Mouse (Mus musculus) ovary, adult 18-20 months (tissue): ENCODE data around the gene Hist2h2ab.
"Not testable (repeated sequence)": the region's sequence is repeated elsewhere in the genome, so short reads cannot be mapped to it uniquely, and the experiment has no call there.

Experiments used
- DNase-seq: peaks from one replicate; pipeline ENCODE4 v3.0.0; 2022; ENCODE audit warnings: low spot score, mixed read lengths

Hist2h2ab gene

DNA sequence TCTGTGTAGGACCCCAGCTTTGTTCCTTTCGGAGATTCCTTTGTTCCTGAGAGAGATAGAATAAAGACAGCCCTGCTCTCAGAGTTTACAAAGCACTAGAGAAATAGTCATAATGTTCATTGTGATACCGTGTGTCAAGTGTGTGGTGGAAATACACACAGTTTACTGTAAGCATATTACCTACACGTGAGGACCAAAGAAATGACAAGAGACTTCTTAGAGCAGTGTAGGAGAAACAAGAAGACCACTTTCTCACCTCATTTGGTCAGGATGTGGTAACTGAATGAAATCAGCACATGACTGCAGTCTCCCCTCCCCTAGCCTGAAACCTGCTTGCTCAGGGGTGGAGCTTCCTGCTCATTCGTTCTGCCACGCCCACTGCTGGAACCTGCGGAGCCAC lies 21.5 kb upstream of the Hist2h2ab start:
- no peak for DNase-seq

DNA sequence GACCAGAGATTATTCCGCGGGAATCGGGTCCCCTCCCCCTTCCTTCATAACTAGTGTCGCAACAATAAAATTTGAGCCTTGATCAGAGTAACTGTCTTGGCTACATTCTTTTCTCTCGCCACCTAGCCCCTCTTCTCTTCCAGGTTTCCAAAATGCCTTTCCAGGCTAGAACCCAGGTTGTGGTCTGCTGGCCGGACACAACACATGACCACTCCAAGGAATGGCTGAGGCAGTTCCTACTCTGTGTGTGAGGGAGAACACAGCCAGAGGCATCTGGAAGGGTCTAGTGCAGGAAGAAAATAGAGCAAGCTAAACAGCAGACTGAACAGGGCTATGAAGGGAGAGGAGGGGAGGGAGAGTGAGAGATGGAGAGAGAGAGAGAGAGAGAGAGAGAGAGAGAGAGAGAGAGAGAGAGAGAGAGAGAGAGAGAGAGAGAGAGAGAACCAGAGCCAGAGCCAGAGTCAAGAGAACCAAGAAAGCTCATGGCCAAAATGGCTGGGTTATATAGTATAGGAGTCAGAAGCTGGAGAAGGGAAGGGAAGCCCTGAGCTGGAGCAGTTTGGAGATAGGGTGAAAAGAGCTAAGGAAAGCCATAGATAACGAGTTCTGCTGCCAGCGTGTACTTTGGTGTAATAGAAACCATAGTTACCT lies 20.9 kb upstream of the Hist2h2ab start:
- DNase-seq: not testable (repeated sequence)

DNA sequence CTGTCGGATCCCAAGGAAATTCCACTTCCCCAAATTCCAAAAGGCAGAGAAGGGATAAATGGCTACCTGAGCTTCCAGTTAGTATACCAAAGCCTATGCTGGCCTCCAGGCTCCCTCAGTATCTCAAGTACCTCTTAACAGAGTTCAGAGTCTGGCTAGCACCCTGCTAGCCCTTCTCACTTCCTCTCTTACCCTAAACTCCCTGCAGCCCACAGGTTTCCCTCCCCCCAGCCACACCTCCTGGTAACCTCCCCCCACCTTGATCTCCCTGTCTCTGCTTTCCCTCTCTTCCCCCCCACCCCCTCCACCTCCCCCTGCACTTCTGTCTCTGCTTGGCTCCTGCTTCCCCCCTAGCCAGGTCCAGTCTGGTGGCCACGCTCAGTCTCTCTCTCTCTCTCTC lies 19.9 kb upstream of the Hist2h2ab start:
- no peak for DNase-seq

GRCm38 (mm10) chr3:96207819-96208218 lies 11.8 kb upstream of the Hist2h2ab start:
- no peak for DNase-seq

- no peak for DNase-seq
Measured at GRCm38 (mm10) chr3:96209242-96209641, 10.4 kb upstream of the Hist2h2ab start.

DNA sequence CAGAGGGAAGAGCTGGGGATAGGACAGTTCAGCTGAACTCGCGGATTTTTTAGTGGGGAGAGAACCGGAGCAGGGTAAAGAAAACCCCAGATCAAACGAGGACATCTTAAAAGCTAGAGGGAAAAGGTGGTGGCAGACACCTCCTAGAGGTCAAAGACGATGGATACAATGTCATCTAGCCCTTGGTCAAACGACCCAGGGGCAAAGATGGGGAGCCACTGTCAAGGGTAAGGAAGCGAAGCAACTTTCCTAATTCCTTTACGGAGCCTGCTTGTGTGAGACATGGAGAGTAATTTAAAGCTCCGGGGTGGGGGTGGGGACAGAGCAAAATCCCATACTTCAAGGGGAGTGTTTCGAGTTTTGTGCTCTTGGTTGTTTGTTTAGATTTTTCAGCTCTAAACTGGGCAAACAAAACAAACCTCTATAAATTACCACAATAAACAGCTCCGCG lies 449 bp upstream of the Hist2h2ab start:
- DNase-seq: no peak

GRCm38 (mm10) chr3:96220131-96220764 lies 583 bp downstream of the Hist2h2ab start:
- not testable (repeated sequence) for DNase-seq

GRCm38 (mm10) chr3:96220765-96221639 lies 1.3 kb downstream of the Hist2h2ab start, which contains the start of the genes Hist2h2ac and Hist2h2be:
Gene Hist2h2ac (minus strand): TSS chr3:96220880.
Gene Hist2h2be (plus strand): TSS chr3:96221119.
- peak; percentile 88 for DNase-seq

- DNase-seq: no peak
Measured at GRCm38 (mm10) chr3:96221640-96222038, 2.0 kb downstream of the Hist2h2ab start.

GRCm38 (mm10) chr3:96222774-96223173 lies 3.1 kb downstream of the Hist2h2ab start:
- DNase-seq: no peak

DNA sequence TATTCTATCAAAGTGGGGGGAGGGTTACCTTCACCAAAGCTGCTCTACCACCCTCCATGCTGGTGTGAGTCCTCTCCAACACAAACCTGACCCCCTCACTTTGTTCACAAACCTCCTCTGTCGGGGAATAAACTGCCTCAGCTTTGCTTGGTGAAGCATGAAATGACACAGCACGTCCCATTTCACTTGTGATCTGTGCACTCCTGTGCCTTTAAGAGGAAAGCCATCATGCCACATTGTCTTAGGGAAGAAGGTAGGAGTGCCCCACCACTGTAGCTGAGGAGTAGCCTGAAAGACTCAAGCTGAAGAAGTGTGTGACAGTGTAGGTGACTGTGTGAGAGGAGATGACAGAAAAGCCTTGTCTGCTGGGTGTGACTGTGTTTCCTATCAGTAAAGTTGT lies 5.8 kb downstream of the Hist2h2ab start:
- no peak for DNase-seq

GRCm38 (mm10) chr3:96226695-96227648 lies 7.3 kb downstream of the Hist2h2ab start:
- DNase-seq: no peak

DNA sequence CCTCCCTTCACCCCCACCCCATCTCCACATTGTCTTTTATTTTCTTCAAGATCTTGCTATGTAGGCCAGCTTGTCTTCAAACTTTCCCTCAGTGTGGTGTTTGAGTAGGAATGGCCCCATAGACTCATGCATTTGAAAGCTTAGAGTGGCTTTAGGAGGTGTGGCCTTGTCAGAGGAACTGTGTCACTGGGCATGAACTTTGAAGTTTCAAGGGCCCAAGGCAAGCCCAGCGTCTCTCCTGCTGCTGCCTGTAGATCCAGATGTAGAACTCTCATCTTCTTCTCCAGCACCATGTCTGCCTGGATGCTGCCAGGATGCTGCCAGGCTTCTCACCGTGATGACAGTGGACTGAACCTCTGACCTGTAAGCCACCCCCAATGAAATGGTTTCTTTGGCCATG lies 9.2 kb downstream of the Hist2h2ab start:
- DNase-seq: no peak

DNA sequence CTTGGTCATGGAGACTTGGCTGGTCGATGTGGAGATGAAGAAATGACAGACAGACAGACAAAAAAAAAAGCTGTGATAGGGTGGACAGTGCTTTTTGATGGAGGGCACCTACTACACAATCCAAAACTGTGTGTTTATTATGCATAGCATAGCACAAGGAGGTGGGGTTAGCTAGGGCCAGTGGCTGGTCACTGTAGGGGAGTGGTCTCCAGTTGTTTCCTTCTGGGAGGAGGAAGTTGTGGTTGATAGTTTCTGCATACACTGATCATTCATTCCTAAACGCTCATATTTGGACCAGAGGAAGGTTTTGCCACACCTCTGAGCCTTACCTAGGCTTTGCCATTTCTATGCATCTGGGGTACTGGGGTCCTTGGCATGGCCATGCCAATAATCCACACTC lies 10.7 kb downstream of the Hist2h2ab start:
- DNase-seq: no peak

GRCm38 (mm10) chr3:96230910-96231757 lies 11.5 kb downstream of the Hist2h2ab start:
- DNase-seq: no peak

DNA sequence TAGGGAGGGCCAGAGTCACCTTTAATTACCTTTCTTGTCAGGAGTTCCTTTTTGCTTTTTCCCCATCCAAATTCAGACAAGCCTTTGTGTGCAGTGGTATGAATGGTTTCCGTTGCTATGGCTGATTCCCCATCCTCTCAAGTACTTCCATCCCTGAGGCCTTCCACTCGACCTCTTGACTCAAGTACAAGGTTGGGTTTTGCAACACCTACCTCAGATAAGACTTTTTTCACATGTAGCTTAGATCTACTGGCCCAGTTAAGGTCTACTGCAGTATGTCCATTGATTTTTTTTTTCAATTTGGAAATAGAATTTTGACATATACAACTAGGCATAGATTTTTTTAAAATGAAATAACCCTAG lies 12.1 kb downstream of the Hist2h2ab start:
- DNase-seq: no peak

- no peak for DNase-seq
Measured at GRCm38 (mm10) chr3:96234914-96235313, 15.2 kb downstream of the Hist2h2ab start.

DNA sequence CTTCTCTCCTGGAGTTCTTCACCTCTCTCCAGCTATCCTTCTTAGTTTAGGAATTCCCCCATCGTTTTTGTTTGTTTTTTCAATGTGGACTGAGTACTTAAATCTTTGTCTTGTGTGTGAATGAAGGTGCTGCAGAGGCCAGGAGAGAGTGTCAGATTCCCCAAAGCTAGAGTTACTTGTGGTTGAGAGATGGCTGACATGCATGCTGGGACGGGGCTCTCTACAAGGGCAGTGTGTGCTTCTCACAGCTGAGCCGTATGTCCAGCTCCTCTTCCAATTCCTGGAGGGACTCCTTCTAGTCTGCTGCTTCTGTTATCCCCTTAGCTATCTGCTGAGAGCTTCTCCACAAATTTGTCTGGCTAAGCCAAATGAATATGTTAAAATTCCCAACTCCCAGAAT lies 16.2 kb downstream of the Hist2h2ab start:
- no peak for DNase-seq

DNA sequence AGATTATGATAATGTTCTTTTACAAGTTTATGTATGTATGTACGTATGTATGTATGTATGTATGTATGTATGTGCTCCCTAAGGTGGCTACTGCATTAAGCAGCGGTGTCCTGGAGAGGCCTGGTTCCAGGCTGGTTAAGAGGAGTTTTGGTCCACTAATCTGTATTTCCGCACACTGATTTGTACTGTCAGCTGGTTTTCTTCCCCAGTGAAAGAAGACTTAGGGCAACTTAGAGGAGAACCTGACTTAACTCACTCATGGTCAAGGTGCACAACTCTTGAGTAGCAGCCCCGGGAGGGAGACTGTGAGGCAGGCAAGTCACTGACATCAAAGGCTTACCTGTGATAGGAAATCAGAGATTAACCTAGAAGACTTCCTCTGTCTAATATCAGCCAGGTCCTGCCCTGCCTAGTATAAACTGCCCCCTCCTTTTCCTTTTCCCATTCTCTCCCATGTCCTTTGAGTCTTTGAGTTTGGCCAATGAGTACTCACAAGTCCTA lies 17.2 kb downstream of the Hist2h2ab start:
- no peak for DNase-seq

DNA sequence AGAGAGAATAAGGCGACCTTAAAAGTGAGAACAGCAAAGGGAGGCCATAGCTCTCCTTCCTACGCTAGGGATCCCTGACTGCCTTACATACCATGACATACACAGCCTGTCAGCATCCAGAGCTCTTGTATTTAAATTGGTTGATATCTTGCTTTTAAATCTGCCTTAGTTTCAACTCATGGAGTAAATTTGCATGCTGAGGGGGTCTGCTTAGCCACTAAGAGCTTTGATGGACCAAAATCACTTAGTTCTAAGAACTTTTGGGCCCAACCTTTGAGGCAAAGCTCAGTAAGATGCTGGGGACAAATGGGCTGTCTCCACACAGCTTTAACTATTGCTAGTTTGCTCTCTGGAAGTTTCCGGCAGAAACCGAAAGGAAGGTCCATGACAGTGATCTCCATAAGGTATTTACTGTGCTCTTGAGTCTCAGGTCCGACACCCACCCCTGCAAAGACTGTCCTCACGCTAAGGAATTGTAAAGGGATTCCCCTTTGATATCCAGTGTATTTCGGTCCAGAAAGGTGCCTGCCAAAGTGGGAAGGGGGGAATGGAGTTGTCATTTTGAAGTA lies 17.8 kb downstream of the Hist2h2ab start:
- no peak for DNase-seq
